Mouse (Mus musculus) gastrocnemius, postnatal 25 days (tissue): ENCODE measurements around the gene Nfib. TPM values are rescaled to one million over a fixed set of nuclear protein-coding genes. Genes with fewer than 3 reads are reported as not detected.

Source experiments
- DNase-seq: peaks from one replicate; pipeline ENCODE4 v3.0.0; 2022
- total RNA-seq, 2 experiments: library from RNA; stranded (reverse); gene quantifications; 1 replicate in 1 of 2; 2 replicates in 1 of 2; pipeline ENCODE4 v1.2.3; 2021

Gene Nfib
- total RNA-seq, 2 experiments from 2014 or later, result 79.0 to 82.1 TPM

DNA sequence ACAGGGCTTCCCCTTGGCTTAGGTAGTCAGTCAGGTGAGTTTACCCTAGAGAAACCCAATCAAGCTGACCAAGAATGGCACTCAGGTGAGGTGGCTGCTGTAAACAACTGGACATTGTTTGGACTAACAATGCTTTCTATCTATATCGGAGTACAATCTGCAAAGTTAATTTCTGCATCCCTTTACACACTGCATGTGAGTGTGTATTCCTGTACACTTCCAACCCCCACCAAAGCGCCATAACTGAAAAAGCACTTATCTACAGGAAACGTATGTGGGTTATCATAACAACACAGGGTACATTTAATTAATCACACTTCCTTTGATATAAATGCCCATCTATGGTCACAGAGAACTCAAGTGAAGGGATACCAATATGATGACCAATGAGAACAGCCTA is 346.4 kb downstream of the Nfib start:
- no peak for DNase-seq

DNA sequence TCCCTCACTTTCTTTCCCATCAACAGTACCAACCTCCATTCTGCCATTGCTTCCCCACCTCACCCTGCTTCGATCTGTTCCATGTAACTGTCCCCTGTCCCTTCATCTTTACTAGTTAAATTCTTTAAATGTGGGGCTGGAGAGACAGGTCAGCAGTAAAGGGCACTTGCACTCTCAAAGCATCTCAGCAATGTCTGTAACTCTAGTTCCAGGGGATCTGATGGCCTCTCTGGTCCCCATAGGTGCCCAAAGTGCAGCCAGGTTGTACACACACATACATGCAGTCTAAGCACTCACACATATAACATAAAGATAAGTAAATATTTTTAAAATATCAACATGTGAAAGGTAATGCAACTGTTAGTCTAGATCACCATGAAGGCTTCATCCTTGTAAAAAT is 356.5 kb downstream of the Nfib start:
- DNase-seq, result no peak

DNA sequence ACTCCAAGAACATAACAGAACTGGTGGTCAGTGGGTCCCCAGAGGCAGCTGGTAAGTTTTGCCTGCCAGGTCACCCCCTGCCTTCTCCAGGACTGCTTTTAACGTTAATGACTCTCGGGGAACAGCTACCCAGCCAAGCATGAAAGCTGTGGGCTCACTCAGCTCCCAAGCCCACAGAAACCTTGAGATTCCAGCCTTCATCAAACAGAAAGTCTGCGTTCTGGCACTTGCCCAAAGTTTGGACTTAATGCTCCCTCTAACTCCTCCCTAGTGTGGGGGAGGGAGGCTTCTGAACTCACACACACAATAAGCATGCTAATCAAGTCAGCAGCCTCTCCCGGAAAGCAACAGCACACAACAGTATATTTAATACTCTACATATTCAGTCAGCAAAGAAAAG is 360.8 kb downstream of the Nfib start:
- DNase-seq, result peak; percentile 32

DNA sequence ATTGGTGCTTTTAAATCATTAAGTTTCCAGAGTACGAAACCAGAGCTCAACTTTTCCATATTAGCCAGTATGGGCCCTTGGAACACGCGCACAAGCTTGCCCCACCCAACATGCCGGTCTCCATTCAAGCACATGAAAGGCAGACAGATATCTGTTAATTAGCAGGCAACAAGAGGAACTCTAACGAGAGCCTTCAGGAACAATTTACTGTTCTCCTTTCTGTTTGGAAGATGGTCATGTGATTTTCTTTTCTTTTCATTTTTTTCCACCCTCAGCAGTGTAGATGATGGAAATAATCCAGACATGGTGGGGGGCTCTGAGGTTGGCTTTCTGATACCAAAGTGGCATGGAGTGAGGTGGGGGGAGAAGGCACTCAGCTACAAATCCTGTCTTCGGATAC is 361.3 kb downstream of the Nfib start:
- DNase-seq, result no peak

DNA sequence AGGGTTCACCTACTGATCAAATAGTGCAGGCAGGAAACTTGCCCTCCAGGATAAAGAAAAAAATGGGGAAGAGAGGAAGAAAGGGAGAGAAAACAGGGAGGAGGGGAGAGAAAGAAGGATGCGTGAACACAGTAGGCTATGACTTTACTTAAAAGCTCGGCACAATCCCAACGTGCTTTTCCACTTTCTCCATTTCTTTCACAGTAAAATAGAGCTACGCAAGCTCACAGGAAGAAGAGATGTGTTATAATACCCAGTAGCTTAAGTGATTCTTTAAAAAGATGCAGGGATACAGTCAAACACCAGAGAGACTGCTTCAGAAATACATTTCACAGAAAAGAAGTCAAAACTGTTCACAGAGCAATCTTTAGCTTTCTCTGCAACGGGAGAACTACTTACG is 366.6 kb downstream of the Nfib start:
- no peak for DNase-seq

GRCm38 (mm10) chr4:82338481-82338880 is 367.1 kb downstream of the Nfib start:
- DNase-seq, result no peak

DNA sequence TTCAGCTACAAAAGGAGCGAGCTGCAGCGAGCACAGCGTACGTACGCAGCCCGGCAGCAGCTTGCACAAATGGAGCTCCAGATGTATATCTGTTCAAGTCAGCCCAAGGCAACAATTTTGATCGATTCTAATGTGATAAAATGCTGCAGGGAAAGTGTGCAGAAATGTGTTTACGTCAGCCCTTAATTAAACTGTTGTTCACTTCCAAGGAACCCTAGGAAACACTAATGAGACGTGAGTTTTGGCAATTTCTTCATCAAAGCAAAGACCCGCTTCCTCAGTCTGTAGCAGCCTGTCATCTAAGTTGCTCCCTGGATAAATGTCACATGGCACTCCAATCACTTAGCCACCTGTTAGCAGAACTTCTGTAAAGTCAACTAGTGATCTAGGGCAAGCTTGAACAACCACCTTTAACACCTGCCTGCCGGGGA is 368.6 kb downstream of the Nfib start:
- DNase-seq, result no peak

DNA sequence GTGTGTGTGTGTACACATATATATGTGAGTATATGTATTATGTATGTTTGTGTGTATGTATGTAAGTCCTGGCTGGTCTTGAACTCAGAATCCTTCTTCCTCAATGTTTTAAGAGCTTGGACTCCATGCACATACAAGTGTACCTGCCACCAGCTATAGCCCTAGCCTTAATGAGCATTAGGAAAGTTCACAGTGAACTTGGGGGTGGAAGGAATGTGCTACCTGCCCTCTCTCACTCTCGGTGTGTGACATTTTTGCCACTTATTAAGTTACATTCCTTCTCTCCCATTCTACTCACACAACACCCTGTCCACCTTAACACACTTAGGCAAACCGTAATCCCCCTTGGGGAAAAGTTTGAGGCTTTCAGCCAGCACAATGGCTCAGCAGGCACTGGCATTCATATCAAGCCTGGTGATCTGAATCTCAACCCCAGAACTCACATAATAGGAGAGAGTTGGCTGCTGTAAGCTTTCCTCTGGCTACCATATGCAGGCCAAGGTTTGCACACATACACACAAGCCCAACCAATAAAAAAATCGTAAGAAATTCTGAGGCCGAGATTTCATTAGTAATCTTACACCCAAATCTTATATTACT is 370.2 kb downstream of the Nfib start:
- DNase-seq, result no peak

GRCm38 (mm10) chr4:82333413-82333812 is 372.1 kb downstream of the Nfib start:
- no peak for DNase-seq

DNA sequence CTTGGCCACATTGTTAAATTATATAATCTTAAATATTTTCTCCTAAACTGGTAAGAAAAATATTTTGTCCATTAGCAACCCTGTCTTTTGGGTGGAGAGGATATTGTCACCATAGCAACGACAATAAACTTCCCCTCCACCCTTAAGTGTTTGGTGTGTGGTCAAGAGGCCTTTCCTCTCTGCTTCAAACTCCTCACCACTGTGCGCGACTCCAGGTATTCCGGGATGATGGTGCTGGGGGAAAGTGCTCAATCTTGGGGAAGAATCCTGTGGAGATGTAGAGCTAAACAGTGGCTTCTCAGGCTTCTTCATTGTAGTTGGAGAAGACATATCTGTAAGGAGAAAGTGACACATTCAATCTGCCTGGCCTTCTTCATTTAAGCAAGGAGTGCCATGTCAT is 375.5 kb downstream of the Nfib start:
- DNase-seq, result no peak

DNA sequence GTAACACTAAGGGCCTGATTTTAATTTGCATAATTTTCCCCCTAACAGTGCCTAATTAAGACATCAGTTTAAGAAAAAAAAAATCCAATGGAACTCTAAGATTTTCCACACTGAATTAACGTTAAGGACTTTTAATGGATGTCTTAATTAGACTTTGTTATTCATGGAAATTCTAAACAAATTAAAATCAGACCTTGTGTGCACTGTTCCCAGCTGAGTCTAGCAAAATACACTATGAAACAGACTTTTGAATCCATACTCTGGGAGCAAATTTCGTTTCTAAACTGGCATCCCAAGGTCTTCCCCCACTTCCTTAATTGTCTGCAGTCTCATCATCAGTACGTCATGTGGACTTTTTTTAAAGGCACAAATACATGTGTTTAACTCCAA is 379.4 kb downstream of the Nfib start:
- DNase-seq, result no peak

GRCm38 (mm10) chr4:82325409-82326139 is 380.0 kb downstream of the Nfib start:
- no peak for DNase-seq

- no peak for DNase-seq
Measured at GRCm38 (mm10) chr4:82324977-82325376, 380.6 kb downstream of the Nfib start.

GRCm38 (mm10) chr4:82321008-82321407 is 384.5 kb downstream of the Nfib start:
- no peak for DNase-seq

DNA sequence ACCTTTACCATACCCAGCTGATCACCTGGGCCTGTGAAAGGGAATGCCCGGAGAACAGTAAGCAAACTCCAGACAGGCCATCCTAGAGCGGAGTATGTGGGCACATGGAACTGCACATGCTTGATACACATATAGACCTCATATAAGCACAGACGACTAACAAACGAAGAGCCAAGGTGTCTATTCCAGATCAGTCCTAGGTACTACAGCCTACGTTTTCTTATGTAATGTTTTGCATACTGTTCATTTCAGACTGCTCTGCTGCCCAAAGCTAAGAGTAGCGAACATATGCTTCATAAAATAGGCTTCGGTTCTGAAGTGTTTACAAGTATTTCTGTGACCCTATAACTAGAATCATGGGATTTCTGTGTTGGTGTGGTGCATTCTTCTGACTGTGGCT is 386.2 kb downstream of the Nfib start:
- DNase-seq, result no peak

GRCm38 (mm10) chr4:82316168-82316567 is 389.4 kb downstream of the Nfib start:
- DNase-seq, result no peak

- no peak for DNase-seq
Measured at GRCm38 (mm10) chr4:82315710-82316109, 389.8 kb downstream of the Nfib start.

- no peak for DNase-seq
Measured at GRCm38 (mm10) chr4:82310924-82311734, 394.4 kb downstream of the Nfib start.

GRCm38 (mm10) chr4:82306045-82306444 is 399.5 kb downstream of the Nfib start:
- DNase-seq, result no peak

- peak; percentile 50 for DNase-seq
Measured at GRCm38 (mm10) chr4:82304148-82304871, 401.2 kb downstream of the Nfib start.

DNA sequence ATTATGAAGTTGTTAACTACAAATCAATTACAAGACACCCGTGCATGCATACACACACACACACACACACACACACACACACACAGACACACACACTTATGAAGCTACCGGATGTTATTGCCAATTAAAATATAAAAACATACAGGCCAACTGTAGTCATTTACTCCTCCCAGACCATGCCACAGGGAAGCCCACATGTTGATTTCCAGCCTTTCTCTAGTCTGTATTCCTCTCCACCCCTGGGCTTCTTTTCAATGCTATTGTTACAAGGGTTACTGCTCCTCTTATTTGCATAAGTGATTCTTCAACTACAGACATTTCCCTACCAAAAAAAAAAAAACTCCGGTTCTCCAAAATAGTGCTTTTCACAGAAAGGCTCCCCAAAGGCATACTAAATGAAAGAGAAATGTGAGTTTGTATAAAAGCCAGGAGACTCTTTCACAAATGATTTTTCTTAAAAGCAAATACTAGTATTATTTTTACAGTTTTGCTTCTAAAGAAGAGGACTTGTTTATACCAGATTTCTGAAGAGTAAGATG is 402.1 kb downstream of the Nfib start:
- no peak for DNase-seq

GRCm38 (mm10) chr4:82302901-82303300 is 402.6 kb downstream of the Nfib start:
- DNase-seq, result no peak
